Mouse (Mus musculus) layer of hippocampus, adult 18-20 months (tissue): Measurements from ENCODE around the gene Tmc5. TPM values are rescaled to one million over a fixed set of nuclear protein-coding genes. Genes with fewer than 3 reads are reported as not detected.
A peak's percentile ranks its signal among the peaks of the same experiment; 100 is the strongest.

Source experiments
- DNase-seq, 2 experiments: peaks; one replicate each; pipeline ENCODE4 v3.0.0; 2022; ENCODE audit warnings: low spot score in 2 of 2
- total RNA-seq, 2 experiments: library from RNA; stranded (reverse); gene quantifications; 2 replicates each; pipeline ENCODE4 v1.2.3; 2021

The Tmc5 gene
- total RNA-seq, 2 experiments from 2014 or later: 0.38 to 0.40 TPM

DNA sequence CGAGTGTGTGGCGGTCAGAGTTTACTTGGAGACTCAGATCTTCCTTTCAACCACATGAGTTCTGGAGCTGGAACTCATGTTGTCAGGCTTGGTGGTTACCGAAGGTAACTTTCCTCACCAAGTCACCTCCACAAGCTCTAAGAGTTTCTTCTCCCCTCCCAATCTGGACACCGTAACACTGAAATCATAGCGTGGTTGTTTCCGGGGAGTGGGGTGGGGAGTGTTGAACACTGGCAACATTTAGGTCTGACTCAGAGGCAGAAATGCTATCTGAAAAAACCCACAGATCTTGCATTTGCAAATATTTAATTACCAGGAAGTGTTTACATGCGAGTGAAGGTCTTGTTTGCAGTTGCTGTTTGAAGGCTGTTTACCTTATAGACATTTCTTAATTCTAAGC lies 12.7 kb downstream of the Tmc5 start:
- no peak for DNase-seq

DNA sequence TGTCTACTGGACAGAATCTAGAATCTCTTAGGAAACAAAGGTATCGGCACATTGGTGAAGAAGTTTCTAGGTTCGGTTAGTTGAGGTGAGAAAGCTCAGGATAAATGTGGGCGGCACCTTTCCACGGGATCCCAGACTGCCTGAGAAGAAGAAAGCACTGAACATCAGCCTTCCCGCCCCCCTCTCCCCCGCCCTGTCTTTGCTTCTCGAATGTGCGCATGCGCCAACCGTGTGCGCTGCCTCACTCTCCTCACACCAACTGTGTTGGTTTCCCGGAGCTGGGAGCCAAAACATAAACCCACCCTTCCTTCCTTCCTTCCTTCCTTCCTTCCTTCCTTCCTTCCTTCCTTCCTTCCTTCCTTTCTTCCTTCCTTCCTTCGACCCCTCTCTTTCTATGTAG lies 13.6 kb downstream of the Tmc5 start:
- DNase-seq: no peak

DNA sequence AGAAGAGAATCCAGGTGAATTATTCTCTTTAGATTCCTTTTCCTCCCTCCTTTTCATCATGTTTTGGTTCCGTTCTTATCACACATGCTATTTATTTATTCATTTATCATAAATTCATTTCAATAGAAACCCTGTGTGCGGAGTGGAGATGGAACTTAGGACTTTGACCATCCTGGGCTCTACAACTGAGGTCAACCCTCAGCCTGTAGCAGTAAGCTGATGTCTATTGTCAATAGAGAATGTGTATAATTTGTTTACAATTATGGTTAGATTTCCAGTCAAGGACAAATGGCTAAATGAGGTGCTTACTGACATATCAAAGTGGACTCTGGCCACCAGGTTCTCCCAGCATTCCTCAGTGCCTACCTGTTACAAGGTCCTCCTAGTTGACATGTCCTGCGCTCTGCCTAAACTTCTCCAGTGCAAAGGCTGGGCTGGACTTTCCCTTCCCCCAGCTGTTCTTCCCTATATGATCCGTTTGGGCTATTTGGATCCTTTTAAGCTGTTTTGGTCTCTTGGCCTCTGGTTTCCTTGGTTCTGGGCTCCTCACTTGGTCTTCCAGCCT lies 14.2 kb downstream of the Tmc5 start:
- DNase-seq: no peak

DNA sequence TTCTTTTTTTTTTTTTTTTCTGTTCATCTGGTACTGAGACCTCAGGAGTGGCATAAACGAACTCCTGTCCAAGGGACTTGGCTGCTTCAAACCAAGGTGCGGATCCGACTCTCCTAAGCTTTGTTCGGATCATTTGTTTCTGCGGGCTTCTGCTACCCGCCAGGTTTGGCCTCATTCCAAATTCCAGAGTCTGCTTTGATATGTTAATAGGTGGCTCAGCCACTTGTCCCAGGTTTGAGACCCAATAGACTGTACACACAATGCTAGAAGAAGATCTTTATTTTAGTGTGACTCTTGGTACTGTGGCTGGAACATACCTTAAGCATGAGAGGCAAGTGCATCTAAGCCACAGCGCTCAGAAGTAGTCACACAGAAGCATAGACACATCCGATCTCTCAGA lies 14.8 kb downstream of the Tmc5 start:
- DNase-seq: no peak

DNA sequence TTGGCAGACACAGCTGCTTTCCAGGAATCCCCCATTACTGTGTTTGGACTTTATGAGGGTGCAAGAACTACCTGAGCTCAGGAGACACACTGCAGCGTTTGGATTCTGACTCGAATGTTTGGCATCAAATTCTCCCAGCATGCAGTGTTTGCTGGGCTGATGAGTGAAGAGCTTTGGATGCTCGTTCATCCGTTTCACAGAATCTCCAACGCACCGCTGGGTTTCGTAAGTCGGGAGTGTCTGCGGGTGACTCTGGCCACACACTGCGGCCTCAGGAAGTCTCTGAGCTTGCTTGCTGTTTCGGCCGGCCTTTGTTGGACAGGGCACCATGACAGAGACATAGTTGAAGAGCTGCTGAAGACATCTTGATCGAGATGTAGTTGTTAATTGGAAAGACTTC lies 17.0 kb downstream of the Tmc5 start:
- DNase-seq: no peak

DNA sequence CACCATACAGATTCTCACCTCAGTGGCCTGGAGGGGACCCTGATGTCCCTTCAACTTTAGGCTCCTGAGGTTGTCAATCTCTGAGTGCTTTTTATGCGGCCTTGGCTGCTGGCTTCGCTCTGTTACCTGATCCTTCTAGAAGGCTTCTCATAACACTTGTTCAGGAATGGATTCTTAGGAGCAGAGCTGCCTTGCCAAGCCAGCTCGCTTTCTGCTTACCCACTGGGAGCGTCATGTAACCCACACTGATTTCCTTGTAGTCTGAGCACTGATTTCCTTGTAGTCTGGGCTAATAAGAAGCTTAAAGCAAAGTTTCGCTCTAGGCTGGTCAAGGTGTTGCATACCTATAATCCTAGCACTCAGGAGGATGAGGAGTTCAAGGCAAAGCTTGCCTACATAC lies 21.0 kb downstream of the Tmc5 start:
- DNase-seq: no peak

DNA sequence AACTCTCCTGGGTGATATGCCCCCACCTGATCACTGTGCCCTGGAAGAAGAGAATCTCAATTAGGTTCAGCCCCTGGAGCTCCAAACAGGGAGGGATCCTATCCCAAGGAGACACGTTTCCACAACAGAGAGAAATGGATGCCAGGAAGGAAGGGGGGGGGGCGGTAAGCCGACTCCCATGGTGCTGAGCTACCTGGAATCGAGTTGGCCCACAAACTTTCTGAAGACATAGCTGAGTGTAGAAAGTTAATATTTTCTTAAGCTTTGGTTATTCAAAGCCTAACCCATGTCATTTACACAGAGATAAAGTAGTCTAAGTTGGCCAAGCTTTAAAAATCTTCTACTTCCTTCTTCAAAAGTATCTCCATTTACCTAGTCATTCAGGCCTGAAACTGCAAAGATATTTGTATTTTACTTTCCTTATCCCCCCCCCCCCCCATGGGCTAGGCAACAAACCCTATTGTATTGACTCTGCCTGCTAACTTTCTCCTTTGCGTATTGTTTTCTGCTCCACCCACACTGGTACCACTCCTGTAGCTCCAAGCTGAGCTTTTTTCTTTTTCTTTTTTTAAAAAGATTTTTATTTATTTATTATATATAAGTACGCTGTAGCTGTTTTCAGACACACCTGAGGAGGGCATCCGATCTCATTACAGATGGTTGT lies 23.3 kb downstream of the Tmc5 start:
- no peak for DNase-seq

DNA sequence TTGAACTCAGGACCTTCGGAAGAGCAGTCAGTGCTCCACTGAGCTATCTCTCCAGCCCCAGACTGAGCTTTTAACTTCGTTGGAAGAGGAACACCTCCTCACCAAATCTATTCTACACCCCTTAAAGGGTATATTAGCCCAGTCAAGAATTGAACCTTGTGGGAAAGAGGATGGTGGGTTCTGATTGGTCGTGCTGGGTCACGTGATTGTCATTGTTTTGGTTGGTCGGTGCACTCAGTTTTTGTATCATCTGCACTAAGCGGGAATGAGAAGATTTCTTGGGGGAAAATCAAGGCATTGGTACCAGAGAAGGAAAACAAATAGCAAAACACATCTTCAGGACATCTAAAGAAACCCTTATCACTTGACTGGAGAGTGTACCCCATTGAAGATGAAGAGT lies 24.0 kb downstream of the Tmc5 start:
- DNase-seq: no peak

DNA sequence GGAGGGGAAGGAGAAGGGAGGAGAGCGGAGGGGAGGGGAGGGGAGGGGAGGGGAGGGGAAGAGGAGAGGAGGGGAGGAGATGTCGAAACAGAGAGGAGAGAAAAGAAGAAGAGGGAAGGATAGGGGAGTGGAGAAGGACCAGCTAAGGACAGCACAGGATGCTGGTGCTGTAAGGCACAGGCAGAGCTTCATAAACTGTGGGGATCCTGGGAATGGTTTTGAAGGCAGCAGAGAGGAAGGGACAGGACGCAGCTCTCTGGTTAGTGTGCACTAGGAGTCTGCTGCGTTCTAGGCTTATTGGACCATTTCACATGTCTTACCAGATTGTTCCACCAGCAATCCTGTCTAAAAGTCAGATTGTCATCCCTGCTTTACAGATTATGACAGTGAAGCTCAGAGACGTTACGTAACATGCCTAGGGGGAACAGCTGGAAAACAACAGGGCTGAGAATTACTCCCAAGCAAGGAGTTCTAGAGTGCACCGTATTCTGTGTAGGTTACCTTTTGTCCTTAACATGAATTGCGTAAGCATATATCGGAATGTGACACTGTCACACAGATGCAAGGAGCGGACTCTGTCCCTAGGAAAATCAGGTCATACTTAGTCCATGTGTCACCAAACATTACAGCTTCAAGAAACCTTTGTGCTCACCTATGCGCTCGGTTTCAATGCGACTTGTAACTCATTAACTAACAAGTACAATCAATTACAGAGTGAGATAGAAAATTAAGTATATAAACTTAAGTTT lies 30.6 kb downstream of the Tmc5 start:
- DNase-seq: no peak

DNA sequence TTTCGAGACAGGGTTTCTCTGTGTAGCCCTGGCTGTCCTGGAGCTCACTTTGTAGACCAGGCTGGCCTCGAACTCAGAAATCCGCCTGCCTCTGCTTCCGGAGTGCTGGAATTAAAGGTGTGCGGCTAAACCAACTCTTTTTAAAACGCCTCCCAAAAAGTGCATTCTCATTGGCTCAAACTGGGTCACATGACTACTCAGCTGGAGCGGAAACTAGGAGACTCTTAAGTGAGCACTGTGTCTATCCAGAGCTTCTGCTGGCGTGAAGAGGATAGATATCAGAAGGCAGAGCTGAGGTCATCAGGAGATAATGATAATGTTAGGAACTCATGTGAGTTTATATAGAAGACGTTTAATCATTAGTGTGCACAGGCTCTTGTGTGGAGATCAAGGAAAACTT lies 36.0 kb downstream of the Tmc5 start:
- no peak for DNase-seq

DNA sequence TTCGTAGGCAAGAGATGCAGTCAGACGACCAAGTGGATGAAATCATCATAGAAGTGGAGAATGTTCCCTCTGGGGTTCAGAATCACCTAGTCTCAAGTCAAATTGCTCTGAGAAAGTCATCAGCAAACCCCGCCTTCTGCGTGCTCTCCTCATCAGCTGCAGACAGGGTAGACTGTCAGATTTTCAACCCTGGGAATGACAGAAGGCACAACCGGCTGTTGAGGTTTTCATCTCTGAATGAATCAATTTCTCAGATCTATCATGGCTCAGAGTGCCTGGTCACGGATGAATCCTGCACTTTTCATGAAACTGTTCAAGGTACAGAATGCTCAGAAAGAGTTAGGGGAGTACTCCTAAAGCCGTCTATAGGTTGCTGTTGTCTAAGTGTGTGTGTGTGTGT lies 36.9 kb downstream of the Tmc5 start:
- DNase-seq: peak; percentile 35 to 72

DNA sequence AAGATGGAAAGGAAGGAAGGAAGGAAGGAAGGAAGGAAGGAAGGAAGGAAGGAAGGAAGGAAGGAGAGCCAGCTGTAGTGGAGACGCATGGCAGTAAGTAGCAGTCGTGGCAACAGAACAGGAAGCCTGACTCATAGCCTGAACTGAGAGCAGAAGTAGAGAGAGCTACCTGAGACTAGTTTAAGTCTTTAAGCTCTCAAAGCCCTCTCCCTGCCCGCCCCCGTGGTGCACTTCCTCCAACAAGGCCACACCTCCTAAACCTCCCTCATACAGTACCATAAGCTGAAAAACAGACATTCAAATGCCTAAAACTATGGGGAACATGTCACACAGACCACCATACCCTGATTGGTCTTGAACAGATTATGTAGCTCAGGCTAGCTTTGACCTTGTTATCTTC lies 40.4 kb downstream of the Tmc5 start:
- DNase-seq: no peak

DNA sequence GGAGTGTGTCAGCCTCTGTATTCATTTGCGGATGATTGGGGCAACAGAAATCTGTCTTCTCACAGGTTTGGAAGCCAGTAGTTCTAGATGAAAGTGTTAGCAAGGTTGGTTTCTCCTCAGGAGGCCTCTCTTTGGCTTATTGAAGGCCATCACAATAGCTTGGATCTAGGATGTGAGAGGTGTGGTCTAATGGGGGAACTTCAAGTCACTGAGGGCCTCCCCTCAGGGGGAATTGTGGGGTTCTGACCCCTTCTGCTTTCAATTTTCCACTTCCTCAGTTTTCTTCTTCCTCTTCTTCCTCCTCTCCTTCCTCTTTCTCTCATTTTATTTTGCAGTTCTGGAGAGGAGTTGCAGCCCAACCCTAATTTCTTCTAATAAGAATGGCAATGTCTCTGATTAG lies 49.1 kb downstream of the Tmc5 start:
- DNase-seq: no peak

DNA sequence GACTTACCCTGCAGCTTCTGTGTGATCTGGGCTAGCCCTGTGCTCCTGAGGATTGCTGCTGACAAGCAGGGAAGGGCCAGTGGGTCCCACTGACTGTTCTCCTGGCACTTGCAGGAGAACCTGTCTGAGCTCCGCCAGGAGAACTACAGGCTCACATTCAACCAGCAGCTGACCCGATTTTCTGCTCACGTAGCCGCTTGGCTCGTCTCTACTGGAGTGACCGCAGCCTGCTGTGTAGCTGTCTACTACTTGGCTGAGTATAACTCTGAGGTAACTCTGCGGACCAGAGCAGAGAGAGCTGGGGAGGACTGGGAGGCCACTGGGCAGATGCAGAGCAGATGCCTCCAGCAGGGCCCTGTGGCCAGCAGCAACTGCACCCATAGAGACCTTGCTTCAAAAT lies 52.2 kb downstream of the Tmc5 start:
- DNase-seq: no peak

DNA sequence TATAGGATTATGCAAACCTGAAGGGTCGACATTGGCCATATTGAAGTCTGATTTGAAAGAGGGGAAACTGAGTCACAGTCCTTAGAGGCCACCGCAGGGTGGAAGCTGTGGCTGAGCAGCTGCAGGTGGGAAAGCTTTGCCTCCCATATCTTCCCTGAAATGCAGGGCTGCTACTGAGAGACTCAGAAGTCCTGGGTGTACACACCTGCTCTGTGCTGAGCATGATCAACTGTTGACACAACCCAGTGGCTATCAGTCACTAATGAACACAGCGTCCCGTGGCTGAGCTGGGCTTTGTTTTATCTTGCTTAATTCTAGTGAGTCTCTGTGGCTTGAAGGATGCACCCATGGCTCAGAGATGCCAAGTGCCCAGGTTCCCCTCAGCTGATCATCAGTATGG lies 53.0 kb downstream of the Tmc5 start:
- no peak for DNase-seq

DNA sequence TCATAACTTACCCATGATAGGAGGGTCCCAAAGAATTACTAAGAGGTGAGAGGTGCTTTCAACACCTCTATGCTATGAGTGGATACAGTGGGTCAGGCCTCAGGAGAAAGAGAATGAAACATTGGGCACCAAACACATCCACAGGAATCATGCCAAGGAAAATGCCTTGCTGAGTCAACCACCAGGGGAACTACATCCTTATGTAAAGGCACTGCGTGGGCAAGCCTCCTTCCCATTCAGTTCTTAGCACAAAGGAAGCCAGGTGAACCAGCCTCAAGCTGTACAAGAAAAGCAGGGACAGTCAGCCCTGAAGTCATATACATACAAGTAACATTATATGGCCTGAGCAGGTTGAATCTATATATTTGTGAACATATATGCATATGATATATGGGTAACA lies 53.8 kb downstream of the Tmc5 start:
- DNase-seq: no peak

DNA sequence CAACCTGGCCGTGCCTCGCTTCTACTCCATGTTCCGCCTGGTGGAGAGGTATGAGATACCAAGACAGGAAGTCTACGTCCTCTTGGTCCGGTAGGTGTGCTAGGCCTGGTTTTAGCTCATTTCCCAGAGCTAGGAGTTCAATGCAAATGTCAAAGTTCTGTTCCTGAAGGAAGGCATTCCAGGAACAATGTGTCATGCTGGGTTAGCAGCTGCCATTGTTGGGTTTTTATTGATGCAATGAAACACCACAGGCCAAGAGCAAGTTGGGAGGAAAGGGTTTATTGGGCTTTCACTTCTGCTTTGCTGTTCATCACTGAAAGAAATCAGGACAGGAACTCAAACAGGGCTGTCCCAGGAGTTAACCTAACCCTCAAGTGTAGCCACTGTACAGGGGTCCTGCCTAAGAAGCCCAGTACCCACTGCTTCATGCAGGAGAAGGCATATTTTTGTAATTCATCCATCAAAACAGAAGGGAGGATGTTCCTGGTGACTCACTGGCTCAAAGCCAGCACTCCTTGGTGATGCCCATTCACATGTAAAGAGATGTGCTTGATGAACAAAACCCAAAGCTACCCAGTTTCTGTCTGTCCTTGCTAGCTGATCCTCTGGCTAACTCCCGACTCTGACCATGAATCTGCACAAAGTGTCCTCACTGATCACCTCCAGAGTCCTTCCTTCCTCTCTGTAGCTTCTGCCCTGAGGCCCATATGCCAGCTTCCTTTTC lies 55.6 kb downstream of the Tmc5 start:
- peak in 1 of 2 experiments; percentile 12 for DNase-seq

DNA sequence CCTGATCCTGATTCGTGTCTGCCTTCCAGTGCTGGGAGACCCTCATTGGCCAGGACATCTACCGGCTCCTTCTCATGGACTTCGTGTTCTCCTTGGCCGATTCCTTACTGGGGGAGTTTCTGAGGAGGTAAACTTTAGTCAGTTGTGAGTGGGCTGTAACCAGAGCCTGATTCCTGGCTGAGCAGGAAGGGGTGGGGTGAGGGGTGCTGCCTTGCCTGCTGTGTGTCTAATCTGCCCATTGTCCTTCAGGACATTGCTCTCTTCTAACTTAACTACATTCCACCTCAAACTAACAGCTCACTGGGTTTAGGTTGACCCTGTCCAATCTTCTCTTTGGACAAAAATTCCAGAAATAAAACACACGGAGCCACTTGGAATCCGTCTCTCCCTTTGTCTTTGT lies 59.6 kb downstream of the Tmc5 start:
- DNase-seq: no peak

DNA sequence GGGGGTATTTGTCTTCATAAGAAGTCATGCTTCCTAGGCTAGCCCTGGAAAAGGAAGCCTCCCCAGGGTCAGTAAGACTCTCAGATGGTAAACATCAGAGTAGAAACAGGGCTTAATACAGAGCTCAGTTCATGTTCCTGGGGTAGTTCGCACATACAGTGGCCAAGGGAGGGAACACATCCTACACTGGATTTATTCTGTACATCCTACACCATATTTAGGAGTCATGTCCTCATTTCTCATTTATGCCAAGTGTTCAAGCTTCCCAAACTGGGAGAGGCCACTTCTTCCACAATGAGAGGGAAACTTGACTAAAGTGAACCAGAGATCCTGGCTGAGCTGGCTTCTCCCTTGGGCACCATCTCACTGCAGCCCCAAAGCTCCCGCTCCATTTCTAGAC lies 70.7 kb downstream of the Tmc5 start:
- DNase-seq: no peak

DNA sequence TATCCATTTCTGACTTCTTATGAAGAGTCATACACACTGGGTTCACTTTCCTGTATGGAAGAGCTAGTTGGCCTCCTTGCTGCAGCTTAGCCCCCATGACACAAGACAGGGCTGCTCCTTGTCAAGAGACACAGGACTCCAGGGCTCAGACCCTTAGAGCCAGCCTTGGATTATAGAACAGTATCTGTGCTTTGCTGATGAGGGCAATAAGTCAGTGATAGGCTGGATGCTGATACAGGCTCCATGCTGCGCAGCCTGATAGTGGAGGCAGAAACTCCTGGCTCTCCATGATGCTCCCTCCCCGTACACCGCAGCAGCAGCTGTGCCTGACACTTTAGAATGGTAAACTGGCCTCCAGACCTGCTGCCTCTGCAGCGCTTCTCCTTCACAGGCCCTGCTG lies 73.0 kb downstream of the Tmc5 start:
- DNase-seq: no peak

DNA sequence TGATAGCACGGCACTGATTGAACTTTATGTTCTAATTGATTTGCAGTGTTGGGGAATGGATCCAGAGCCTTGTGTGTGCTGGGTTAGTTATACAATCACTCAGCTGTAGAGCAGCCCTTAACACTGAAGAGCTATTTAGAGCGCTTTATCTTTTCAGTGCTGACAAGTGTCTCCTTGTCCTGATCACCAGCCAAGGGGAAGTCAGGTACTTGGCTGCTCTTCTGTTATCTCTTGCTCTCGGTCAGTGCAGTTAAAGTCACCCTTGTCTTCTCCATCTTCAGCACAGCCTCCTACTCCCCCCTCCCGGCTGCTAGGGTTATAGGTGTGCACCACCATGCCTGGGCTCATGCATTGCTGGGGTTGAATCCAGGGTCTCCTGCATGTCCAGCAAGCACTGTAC lies 79.7 kb downstream of the Tmc5 start:
- peak in 1 of 2 experiments; percentile 41 for DNase-seq

DNA sequence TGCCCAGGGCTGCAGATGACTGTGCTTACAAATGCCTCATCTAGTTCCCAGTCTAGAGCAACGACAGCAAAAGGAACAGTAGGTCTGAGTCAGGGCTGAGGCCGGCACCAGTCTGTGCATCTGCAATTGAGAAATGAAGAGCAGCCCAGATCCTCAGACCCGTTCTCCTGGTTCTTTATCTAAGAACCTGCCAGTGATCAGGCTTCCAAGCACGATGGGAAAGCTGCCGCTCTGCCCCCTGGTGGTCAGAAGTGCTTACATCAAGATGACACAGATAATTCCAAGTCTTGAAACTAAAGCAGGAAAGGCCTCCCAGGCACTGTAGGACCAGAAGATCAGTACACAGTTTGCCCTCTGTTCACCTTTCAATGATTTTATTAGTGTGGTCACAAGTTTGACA lies 91.1 kb downstream of the Tmc5 start:
- DNase-seq: peak; percentile 71 to 92
